Mouse (Mus musculus): ENCODE data around the gene Pgs1. TPM values are rescaled to one million over a fixed set of nuclear protein-coding genes. Genes with fewer than 3 reads are reported as not detected.

Pgs1 gene
- total RNA-seq, 1 experiment from 2014 or later = 8.1 TPM

GRCm38 (mm10) chr11:118009865-118010571 is 23.9 kb downstream of the Pgs1 start:
- no peak for ATAC-seq (replicated peaks in 1 of 2; ENCODE audit: insufficient read depth in 1 of 2, low FRiP score in 2 of 2, low TSS enrichment in 1 of 2, low read depth in 1 of 2, poor library complexity in 2 of 2, severe bottlenecking in 2 of 2)

GRCm38 (mm10) chr11:118012595-118012994 is 26.5 kb downstream of the Pgs1 start:
- ATAC-seq (replicated peaks in 1 of 2; ENCODE audit: insufficient read depth in 1 of 2, low FRiP score in 2 of 2, low TSS enrichment in 1 of 2, low read depth in 1 of 2, poor library complexity in 2 of 2, severe bottlenecking in 2 of 2) = no peak

DNA sequence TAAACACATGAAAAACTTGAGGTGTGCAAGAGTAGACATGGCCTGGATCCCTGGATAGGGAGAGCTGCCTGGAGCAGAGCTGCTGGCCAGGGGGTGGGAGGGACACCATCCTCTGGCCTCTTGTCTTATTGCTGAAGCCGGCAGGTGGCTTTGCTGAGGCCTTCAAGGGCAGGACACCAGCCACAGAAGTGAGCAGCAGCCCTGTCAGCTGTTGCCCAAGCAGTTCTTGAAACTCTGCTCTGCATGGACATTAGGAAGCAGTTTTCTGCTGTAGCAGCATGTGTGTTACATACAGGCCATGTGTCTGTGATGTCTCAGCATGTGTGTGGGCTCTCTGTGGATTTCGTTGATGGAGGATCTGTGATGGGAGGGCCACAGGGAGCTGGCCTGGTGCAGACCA is 27.2 kb downstream of the Pgs1 start:
- no peak for ATAC-seq (replicated peaks in 1 of 2; ENCODE audit: insufficient read depth in 1 of 2, low FRiP score in 2 of 2, low TSS enrichment in 1 of 2, low read depth in 1 of 2, poor library complexity in 2 of 2, severe bottlenecking in 2 of 2)

GRCm38 (mm10) chr11:118014391-118014995 is 28.4 kb downstream of the Pgs1 start:
- ATAC-seq (replicated peaks in 1 of 2; ENCODE audit: insufficient read depth in 1 of 2, low FRiP score in 2 of 2, low TSS enrichment in 1 of 2, low read depth in 1 of 2, poor library complexity in 2 of 2, severe bottlenecking in 2 of 2) = peak; percentile 9 to 14; a peak in 1 of 4 replicates

DNA sequence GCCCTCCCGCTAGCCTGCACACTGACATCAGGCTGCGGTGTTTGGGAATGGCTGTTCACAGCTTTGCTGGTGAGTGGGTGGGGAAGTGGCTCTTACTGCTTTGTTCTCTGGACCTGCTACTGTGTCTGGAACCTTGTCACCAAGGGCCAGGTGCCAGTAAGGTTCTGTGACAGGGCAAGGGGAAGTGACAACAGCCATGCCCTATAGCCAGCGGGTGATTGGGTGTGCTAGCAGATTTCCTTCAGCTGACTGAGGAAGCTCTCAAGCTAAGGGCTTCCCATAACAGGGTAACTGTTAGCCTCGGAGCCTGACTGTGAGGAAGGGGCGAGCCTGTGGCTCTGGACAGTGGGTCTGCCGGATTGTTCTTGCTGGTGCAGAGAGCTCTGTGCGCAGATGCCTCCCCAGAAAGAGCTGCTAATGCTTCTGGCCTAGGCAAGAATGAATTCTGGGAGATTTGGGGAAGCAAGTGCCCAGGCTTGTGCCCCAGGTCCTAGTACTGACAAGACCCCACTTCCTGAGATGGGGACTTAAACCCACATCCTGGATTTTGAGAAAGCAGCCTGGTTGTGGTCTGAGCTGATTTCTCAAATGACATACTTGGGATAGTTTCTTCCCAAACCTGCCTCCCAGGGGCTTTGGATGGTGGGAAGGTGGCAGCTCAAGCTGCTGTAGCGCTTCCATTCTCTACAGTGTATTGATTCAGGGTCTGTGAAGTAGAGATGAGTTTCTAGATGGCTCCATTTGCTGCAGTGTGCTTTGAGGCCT is 29.5 kb downstream of the Pgs1 start:
- peak; percentile 69 to 75 for ATAC-seq (replicated peaks in 1 of 2; ENCODE audit: insufficient read depth in 1 of 2, low FRiP score in 2 of 2, low TSS enrichment in 1 of 2, low read depth in 1 of 2, poor library complexity in 2 of 2, severe bottlenecking in 2 of 2)

DNA sequence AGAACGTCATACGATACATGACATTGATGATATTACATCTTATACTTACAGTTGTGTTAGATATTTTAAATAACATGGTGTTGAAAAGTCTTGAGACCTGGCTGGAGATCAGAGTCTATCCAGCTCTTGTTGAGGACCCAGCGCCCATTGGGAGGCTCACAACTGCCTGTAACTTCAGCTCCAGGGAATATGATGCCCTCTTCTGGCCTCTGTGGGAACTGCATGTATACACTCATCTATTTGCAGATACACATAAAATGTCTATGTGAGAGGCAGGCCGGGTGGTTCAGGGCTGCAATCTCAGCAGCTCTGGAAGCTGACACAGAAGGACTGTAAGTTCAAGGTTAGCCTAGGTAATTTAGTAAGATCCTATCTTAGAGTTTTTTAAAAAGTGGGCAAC is 32.2 kb downstream of the Pgs1 start:
- no peak for ATAC-seq (replicated peaks in 1 of 2; ENCODE audit: insufficient read depth in 1 of 2, low FRiP score in 2 of 2, low TSS enrichment in 1 of 2, low read depth in 1 of 2, poor library complexity in 2 of 2, severe bottlenecking in 2 of 2)

DNA sequence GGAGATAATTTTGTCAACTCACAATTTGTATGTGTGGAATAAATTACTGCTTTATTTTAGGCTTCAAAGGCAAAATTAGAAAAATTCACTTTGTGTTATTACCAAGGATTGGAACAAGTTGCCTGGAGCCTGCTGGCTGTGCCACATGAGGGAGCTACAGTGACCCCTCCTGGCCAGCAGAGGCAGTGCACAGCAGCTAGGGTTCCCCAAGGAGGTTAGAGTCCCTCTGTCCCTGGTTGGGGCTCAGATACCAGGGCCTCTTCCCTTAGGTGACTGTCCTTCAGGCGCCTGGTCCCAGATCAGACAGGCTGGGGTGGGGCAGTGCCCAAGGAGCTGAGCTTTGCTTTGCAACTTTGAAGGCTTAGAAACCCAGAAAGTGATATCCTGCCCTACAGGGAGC is 35.7 kb downstream of the Pgs1 start:
- peak; percentile 69 to 85; a peak in 2 of 4 replicates for ATAC-seq (replicated peaks in 1 of 2; ENCODE audit: insufficient read depth in 1 of 2, low FRiP score in 2 of 2, low TSS enrichment in 1 of 2, low read depth in 1 of 2, poor library complexity in 2 of 2, severe bottlenecking in 2 of 2)

DNA sequence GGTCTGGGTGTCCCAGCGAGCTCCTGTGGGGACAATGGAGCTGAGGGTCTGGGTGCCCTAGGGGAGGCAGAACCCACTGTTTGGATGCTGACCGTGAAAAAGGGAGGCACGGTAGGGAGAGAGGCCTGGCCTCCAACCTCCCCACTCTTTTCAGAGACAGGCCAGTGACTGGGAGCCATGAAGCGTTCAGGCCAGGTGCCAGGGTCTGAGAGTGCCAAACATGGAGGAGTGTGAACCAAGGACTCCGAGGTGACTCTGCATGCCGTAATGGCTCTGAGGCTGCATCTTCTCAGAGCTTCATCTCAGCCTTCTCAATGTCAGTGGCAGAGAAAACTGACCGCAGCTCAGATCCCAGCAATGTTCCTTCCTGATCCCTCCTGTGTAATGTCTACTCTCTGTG is 37.4 kb downstream of the Pgs1 start:
- ATAC-seq (replicated peaks in 1 of 2; ENCODE audit: insufficient read depth in 1 of 2, low FRiP score in 2 of 2, low TSS enrichment in 1 of 2, low read depth in 1 of 2, poor library complexity in 2 of 2, severe bottlenecking in 2 of 2) = no peak

DNA sequence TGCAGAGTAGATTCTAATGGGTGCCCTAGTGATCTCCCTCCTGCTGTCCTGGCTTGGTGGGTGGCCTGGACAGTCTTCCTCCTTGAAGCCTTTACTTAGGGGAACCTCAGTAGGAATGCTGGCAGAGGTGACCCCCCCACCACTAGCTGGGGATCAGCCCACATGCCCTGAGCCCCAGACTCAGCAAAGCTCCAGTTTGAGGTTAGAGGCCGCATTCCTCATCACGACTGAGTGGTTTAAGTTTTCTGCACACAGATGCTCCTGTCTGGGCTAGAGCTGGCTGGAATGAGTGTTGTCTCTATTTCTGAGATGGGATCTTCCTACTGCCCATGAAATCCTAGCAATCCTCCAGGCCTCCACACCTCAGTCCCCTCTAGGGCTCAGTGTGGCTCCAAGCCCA is 38.0 kb downstream of the Pgs1 start:
- no peak for ATAC-seq (replicated peaks in 1 of 2; ENCODE audit: insufficient read depth in 1 of 2, low FRiP score in 2 of 2, low TSS enrichment in 1 of 2, low read depth in 1 of 2, poor library complexity in 2 of 2, severe bottlenecking in 2 of 2)

- ATAC-seq (replicated peaks in 1 of 2; ENCODE audit: insufficient read depth in 1 of 2, low FRiP score in 2 of 2, low TSS enrichment in 1 of 2, low read depth in 1 of 2, poor library complexity in 2 of 2, severe bottlenecking in 2 of 2) = no peak
These were observed 43.1 kb downstream of the Pgs1 start for GRCm38 (mm10) chr11:118029170-118029569.

DNA sequence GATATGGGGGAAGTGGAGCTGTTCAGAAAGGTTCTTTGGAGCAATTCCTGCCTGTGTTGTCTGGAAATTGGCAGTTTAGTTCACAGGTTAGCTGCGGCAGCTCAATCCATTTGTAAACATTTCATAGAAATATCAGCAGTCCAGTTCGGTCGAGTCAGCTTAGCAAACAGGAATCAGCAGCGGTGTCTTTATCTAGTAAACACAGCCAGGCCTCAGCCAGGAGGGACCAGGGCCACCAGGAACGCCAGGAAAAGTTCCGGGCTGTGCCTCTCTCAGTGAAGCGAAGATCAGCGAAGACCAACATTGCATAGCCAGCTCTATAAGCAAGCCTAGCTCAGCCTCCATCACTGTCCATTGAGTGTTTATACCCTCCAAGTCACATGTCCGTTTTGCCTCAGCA is 45.0 kb downstream of the Pgs1 start:
- ATAC-seq (replicated peaks in 1 of 2; ENCODE audit: insufficient read depth in 1 of 2, low FRiP score in 2 of 2, low TSS enrichment in 1 of 2, low read depth in 1 of 2, poor library complexity in 2 of 2, severe bottlenecking in 2 of 2) = no peak

DNA sequence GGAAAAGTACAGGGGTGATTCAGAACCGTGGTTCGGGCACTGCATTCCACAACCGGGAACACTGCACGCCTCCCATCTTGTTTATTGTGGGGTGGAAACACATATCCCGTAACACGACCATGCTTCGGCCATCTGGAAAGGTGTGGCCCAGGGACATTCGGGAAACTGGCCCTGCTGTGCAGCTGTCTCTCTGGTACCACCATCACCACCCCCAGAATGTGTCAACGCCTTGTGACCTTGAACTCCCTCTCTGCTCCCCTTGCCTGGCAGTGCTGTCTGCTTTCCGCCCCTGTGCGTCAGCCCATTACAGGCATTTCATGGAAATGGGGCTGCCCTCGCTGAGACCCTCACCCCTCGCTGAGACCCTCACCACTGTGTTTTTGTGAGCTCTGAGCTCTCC is 48.3 kb downstream of the Pgs1 start:
- ATAC-seq (replicated peaks in 1 of 2; ENCODE audit: insufficient read depth in 1 of 2, low FRiP score in 2 of 2, low TSS enrichment in 1 of 2, low read depth in 1 of 2, poor library complexity in 2 of 2, severe bottlenecking in 2 of 2) = no peak

DNA sequence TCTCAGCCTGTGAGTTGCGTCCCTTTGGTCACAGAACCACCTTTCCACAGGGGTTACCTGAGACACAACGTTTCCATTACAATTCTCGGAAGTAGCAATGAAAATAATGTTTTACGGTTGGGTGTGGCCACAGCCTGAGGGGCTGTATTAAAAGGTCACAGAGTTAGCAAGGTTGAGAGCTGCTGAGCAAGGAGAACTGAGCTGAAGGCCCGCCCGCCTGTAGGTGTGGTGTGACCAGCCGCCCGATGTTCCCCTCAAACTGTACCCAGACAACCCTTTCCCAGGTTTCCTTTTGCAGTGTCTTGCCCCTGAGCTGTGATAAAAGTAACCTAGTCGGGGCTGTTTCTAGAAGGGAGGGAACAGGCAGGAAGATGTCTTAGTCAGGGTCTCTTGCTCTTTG is 49.0 kb downstream of the Pgs1 start:
- ATAC-seq (replicated peaks in 1 of 2; ENCODE audit: insufficient read depth in 1 of 2, low FRiP score in 2 of 2, low TSS enrichment in 1 of 2, low read depth in 1 of 2, poor library complexity in 2 of 2, severe bottlenecking in 2 of 2) = no peak

DNA sequence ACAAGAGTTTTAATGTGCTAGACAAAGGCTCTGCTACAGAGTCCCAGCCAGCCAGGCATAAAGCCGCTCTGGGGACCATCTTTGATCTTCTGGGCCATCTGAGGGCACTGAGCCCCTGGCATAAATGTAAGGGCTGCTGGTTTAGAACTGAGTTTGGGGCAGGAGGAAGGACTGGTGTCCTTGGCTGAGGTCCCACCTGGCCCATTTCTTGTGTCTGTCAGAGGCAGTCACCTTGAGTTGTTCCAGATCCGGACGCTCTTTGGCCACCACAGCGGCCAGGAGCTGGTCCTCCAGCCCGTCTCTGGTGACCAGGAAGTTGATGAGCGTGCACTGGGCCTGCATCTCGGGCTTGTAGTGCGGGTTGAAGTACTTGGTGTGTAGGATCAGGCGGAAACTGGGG is 56.7 kb downstream of the Pgs1 start:
- ATAC-seq (replicated peaks in 1 of 2; ENCODE audit: insufficient read depth in 1 of 2, low FRiP score in 2 of 2, low TSS enrichment in 1 of 2, low read depth in 1 of 2, poor library complexity in 2 of 2, severe bottlenecking in 2 of 2) = no peak

DNA sequence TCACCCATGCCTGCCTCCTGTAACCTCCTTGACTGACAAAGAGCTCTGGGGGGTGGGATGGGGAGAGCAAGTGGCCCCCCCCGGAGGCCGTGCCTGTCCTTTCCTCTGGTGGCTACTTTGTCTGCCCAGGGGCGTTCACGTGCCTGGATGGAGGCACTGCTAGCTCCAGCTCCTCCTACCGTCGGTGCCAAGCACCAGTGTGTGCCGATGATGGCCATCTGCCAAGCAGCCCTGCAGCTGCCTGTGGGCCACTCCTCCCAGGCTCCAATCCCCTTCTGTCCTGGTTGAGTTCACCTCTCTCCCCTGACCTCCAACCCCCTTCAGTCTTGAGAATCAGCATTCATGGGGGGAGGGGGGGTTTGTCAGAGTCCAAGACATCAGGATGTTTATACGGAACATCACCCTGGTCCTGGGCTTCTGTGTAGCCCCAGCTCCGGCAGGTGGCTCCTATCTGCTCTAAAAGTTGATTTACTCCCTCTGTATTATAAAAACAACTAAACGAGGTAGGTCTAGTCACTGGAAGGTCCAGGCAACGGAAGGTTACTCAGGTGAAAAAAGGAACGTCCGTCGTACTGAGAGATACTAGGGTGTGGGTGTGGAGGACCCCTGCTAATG is 57.3 kb downstream of the Pgs1 start:
- ATAC-seq (replicated peaks in 1 of 2; ENCODE audit: insufficient read depth in 1 of 2, low FRiP score in 2 of 2, low TSS enrichment in 1 of 2, low read depth in 1 of 2, poor library complexity in 2 of 2, severe bottlenecking in 2 of 2) = no peak

- ATAC-seq (replicated peaks in 1 of 2; ENCODE audit: insufficient read depth in 1 of 2, low FRiP score in 2 of 2, low TSS enrichment in 1 of 2, low read depth in 1 of 2, poor library complexity in 2 of 2, severe bottlenecking in 2 of 2) = no peak
These were observed 63.5 kb downstream of the Pgs1 start for GRCm38 (mm10) chr11:118049641-118050040.

DNA sequence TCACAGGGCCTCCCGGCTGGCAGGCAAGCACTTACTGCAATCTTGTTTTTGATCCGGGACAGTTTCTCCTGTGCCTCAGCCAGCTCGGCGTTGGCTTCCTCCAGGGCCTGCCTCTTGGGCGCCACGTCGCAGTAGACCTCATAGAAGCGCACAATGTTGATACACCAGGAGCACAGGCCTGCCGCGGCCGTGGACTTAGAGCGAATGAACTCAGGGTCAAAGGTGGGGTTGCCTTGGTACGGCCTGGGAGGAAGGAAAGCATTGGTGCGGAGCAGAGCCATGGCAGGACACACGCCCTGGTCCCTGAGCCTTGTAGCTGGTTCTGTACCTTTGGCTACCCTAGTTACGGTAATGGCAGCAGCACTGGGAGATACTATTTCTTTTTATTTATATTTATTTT is 64.1 kb downstream of the Pgs1 start:
- ATAC-seq (replicated peaks in 1 of 2; ENCODE audit: insufficient read depth in 1 of 2, low FRiP score in 2 of 2, low TSS enrichment in 1 of 2, low read depth in 1 of 2, poor library complexity in 2 of 2, severe bottlenecking in 2 of 2) = no peak

DNA sequence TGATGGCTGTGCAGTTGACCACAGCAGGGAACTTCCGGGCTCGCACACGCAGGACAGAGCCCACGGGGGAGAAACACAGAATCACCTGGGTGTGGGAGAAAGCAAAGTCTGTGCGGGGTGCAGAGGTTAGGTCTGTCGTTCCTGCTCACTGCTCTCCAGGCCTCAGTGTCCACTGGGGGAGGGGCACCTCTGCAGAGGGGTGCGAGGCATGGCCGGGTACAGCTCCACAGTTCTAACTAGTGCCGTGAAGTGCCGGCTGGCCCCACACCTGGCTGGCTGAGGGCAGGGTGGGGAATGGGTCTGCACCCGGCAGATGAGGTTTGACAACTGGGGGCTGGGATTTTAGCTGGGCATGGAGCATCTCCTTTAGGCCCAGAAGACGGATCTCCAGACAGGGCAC is 72.3 kb downstream of the Pgs1 start:
- no peak for ATAC-seq (replicated peaks in 1 of 2; ENCODE audit: insufficient read depth in 1 of 2, low FRiP score in 2 of 2, low TSS enrichment in 1 of 2, low read depth in 1 of 2, poor library complexity in 2 of 2, severe bottlenecking in 2 of 2)
